Mouse (Mus musculus): ENCODE measurements around the gene Necap2. TPM values are rescaled to one million over a fixed set of nuclear protein-coding genes. Genes with fewer than 3 reads are reported as not detected.

Necap2 gene
- total RNA-seq, 2 experiments from 2014 or later: 38.5 to 40.5 TPM

DNA sequence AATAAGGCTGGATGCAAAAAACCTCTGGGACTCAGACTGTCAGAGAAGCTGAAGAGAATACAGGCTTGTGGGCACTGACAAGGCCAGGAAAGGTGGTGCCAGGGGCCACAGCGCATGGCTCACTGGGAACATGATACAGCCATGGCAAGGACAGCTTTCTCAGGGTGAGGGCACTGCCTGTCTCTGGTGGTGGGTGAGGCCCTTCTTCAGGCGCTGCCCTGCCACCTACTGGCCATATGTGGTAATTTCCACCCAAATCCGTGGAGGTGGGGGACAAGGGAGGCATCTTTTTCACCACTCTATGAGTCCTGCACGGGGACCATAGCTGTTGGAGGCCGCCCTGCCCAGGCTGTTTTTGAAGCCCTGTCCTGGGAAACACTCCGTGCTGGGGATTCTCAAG, 46.4 kb downstream of the Necap2 start:
- DNase-seq: peak; percentile 78 to 80

DNA sequence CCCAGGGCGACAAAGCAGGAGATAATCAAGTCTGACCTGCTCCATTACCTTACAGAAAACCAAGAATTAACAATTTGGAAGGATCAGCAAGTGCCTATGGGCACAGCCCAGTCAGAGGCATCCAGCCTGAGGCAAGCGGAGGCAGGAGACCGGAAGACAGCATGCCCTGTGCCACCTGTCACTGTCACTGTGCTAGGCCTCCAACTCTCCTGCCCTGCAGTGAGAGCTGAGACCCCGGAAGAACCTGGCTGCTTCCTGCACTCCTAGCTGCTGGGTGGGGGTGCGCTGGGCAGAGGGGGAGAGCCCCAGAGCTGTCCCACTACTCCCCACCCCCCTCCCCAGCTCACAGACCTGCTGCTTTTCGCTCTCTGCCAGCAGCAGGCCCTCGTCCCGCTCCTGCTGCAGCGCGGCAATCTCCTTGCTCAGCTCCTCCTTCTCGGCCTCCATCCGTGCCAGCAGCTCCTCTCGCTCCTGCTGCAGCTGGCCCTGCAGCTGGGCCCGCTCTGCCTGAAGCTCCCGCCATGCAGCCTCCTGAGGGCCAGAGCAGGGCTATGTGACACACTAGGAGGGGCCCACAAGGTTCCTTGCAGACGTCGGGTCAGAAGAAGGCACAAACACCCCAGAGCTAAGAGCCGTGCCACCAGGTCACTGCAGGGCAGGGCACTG, 47.5 kb downstream of the Necap2 start:
- DNase-seq: no peak

GRCm38 (mm10) chr4:141024992-141025391, 53.2 kb downstream of the Necap2 start:
- DNase-seq: no peak

- DNase-seq: no peak
Observed at GRCm38 (mm10) chr4:141024052-141024451, 54.1 kb downstream of the Necap2 start.

- DNase-seq: no peak
Observed at GRCm38 (mm10) chr4:141021614-141021929, 56.6 kb downstream of the Necap2 start.

- DNase-seq: peak in 1 of 2 experiments; percentile 62
Observed at GRCm38 (mm10) chr4:141020811-141021613, 57.1 kb downstream of the Necap2 start.

- no peak for DNase-seq
Observed at GRCm38 (mm10) chr4:141020220-141020619, 57.9 kb downstream of the Necap2 start.

GRCm38 (mm10) chr4:141017657-141018436, 60.3 kb downstream of the Necap2 start:
- no peak for DNase-seq

Other genes with a start within 250 kb of the Necap2 start
- gene Padi1, start 232.6 kb downstream of the Necap2 start, total RNA-seq (2021): not detected
- gene Padi2, start 172.0 kb downstream of the Necap2 start, total RNA-seq (2021): 10 to 100 TPM; 22.1 to 24.4 TPM
- 100 to 1,000 TPM; 175 to 186 TPM for gene Sdhb, start 117.2 kb downstream of the Necap2 start, total RNA-seq (2021)
- gene Atp13a2, start 91.5 kb downstream of the Necap2 start, total RNA-seq (2021): 100 to 1,000 TPM; 150 to 154 TPM
- gene Mfap2, start 67.9 kb downstream of the Necap2 start, total RNA-seq (2021): 1 to 10 TPM; 5.7 to 5.8 TPM
- gene Crocc, start 17.8 kb downstream of the Necap2 start, total RNA-seq (2021): 10 to 100 TPM; 73.7 to 77.2 TPM
- not detected for gene Spata21, start 10.0 kb upstream of the Necap2 start, total RNA-seq (2021)
- 10 to 100 TPM; 47.4 to 62.3 TPM for gene Szrd1, start 61.4 kb upstream of the Necap2 start, total RNA-seq (2021)
- 10 to 100 TPM; 23.7 to 24.5 TPM for gene Fbxo42, start 69.6 kb upstream of the Necap2 start, total RNA-seq (2021)
- gene Rsg1, start 135.6 kb upstream of the Necap2 start, total RNA-seq (2021): 1 to 10 TPM; 2.7 to 4.1 TPM
- gene Arhgef19, start 161.1 kb upstream of the Necap2 start, total RNA-seq (2021): 10 to 100 TPM; 15.5 to 15.9 TPM
- gene Epha2, start 222.9 kb upstream of the Necap2 start, total RNA-seq (2021): 1 to 10 TPM; 1.3 to 1.7 TPM

Measured in layer of hippocampus, postnatal 36 days (tissue).